Mouse (Mus musculus): ENCODE measurements around the gene Camta1. TPM values are rescaled to one million over a fixed set of nuclear protein-coding genes. Genes with fewer than 3 reads are reported as not detected.
A peak's percentile ranks its signal among the peaks of the same experiment; 100 is the strongest.

The Camta1 gene
- polyA plus RNA-seq, 1 experiment = 7.7 TPM

DNA sequence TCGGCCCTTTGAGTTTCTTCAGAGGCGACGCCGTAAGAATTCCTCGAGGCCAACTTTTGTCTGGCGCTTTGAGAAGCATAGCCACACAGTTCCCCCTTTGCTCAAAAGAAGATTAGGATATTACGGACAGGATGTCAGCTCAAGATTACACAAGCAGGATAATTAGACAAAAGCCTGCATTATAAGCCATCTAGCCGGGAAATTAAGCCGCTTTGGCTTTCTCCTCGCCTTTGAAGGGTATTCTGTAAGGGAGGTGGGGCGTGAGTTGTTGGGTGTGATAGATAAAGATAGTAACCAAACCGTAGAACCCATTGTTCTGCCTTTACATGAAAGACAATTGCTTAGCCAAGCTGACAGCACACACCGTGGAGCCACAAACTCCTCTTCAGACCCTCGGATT lies 579.6 kb downstream of the Camta1 start:
- whole genome bisulfite sequencing = 82% methylated on average over 14 of the region's 14 CpGs
- H3K4me3 ChIP-seq (ENCODE audit: insufficient read depth, low read depth, low read length) = no peak overlapping the region
- DNase-seq = no peak
- no peaks in the 10 kb centered on the region for H3K36me3 ChIP-seq (ENCODE audit: control insufficient read depth, insufficient read depth, low read length)
- no peaks in the 10 kb centered on the region for H3K27me3 ChIP-seq (replicated peaks; ENCODE audit: control insufficient read depth, insufficient read depth, low read length)
- no peak for TF ChIP-seq CTCF (conservative IDR thresholded peaks at IDR 0.05; ENCODE audit: insufficient read depth, insufficient read length, low read depth, low read length)
- no peak for TF ChIP-seq POLR2A (IDR thresholded peaks at IDR 0.05; ENCODE audit: low read depth, low read length)
- no peaks in the 10 kb centered on the region for H3K4me1 ChIP-seq (ENCODE audit: control insufficient read depth, insufficient read depth, low read length)
- H3K27ac ChIP-seq (ENCODE audit: insufficient read depth, low read depth, low read length) = no peak overlapping the region

DNA sequence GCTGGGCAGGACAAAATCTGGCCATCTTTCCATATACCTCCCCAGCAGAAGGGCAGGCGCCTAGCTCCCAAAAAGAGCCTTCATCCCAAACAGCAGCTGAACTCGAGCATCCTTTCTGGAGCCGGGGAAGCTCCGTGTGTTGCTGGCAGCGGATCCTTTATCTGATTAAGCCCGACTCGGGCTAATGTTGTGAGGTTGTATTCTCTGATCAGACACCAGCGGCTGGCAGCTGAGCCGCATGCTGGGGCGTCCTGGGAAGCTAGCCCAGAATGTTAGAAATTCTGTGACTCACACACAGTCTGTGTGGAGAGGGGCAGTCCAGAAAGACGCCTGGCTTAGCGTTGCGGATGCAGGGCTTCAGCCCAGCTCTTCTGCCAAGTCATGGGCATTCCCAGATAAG lies 586.4 kb downstream of the Camta1 start:
- TF ChIP-seq POLR2A (IDR thresholded peaks at IDR 0.05; ENCODE audit: low read depth, low read length) = no peak
- TF ChIP-seq CTCF (conservative IDR thresholded peaks at IDR 0.05; ENCODE audit: insufficient read depth, insufficient read length, low read depth, low read length) = no peak
- Histone ChIP-seq H3K4me3 (ENCODE audit: insufficient read depth, low read depth, low read length) (no peak overlapping the region), H3K27ac (ENCODE audit: insufficient read depth, low read depth, low read length) (no peak overlapping the region), H3K4me1 (ENCODE audit: control insufficient read depth, insufficient read depth, low read length) (no peaks in the 10 kb centered on the region), H3K36me3 (ENCODE audit: control insufficient read depth, insufficient read depth, low read length) (no peaks in the 10 kb centered on the region), H3K27me3 (replicated peaks; ENCODE audit: control insufficient read depth, insufficient read depth, low read length) (no peaks in the 10 kb centered on the region)
- 75% methylated on average over 13 of the region's 13 CpGs for WGBS
- no peak for DNase-seq

DNA sequence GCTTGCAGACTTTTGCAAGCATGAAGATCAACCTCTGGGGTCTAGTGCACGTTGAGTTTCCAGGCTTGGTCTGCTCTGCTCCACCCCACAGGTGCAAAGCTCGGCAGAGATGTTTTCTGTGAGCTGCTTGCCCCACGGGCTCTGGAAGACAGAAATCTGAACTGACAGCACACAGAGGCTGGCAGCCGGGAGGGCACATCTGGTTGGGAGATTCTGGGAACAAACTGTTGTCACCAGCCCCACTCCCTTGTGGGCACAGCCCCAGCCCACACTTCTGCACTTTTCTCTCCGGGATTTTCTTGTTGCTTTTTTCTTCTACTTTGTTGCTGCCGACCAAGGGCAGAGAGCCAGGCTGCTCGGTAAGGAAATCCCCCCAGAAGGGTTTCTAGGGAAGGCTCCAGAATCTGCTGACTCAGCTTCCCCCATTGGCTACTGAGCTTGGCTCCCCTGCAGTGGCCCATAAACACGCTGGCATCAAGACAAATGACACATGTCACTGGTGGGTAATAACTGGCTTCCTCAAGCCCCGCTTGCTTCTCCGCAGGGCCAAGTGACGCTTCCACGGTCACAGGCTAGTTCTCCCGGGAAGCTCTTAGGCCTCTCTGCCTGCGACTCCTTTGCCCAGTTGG lies 597.8 kb downstream of the Camta1 start:
- Histone ChIP-seq H3K36me3 (ENCODE audit: control insufficient read depth, insufficient read depth, low read length) (no peaks in the 10 kb centered on the region), H3K4me3 (ENCODE audit: insufficient read depth, low read depth, low read length) (no peak overlapping the region), H3K27me3 (replicated peaks; ENCODE audit: control insufficient read depth, insufficient read depth, low read length) (no peaks in the 10 kb centered on the region), H3K4me1 (ENCODE audit: control insufficient read depth, insufficient read depth, low read length) (no peaks in the 10 kb centered on the region), H3K27ac (ENCODE audit: insufficient read depth, low read depth, low read length) (no peak overlapping the region)
- 30% methylated on average over 14 of the region's 14 CpGs for WGBS
- no peak for DNase-seq
- TF ChIP-seq POLR2A (IDR thresholded peaks at IDR 0.05; ENCODE audit: low read depth, low read length) = no peak
- TF ChIP-seq CTCF (conservative IDR thresholded peaks at IDR 0.05; ENCODE audit: insufficient read depth, insufficient read length, low read depth, low read length) = no peak

DNA sequence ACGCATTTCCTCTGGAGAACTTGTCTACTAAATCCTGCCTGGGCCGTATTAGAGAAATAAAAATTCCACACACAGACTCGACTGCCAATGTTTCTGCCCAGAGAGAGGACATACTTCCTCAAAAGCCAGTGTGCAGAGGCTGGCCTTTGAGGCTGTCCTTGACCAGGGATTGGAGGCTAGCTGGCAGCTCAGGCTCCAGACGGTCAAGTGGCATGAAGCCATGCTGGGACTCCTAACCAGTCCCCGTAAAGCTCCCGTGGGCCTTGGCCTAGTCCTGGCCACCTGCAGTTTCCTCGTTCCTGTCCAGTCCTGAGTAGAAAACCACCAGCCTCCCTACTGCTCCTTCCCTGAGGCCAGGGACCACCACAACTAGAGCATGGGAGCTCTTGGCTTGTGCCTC lies 598.6 kb downstream of the Camta1 start:
- DNase-seq = peak; percentile 14
- no peaks in the 10 kb centered on the region for H3K4me1 ChIP-seq (ENCODE audit: control insufficient read depth, insufficient read depth, low read length)
- H3K4me3 ChIP-seq (ENCODE audit: insufficient read depth, low read depth, low read length) = no peak overlapping the region
- no peak overlapping the region for H3K27ac ChIP-seq (ENCODE audit: insufficient read depth, low read depth, low read length)
- TF ChIP-seq CTCF (conservative IDR thresholded peaks at IDR 0.05; ENCODE audit: insufficient read depth, insufficient read length, low read depth, low read length) (no peak), POLR2A (IDR thresholded peaks at IDR 0.05; ENCODE audit: low read depth, low read length) (no peak)
- H3K36me3 ChIP-seq (ENCODE audit: control insufficient read depth, insufficient read depth, low read length) = no peaks in the 10 kb centered on the region
- WGBS = 60% methylated on average over 7 of the region's 7 CpGs
- H3K27me3 ChIP-seq (replicated peaks; ENCODE audit: control insufficient read depth, insufficient read depth, low read length) = no peaks in the 10 kb centered on the region

DNA sequence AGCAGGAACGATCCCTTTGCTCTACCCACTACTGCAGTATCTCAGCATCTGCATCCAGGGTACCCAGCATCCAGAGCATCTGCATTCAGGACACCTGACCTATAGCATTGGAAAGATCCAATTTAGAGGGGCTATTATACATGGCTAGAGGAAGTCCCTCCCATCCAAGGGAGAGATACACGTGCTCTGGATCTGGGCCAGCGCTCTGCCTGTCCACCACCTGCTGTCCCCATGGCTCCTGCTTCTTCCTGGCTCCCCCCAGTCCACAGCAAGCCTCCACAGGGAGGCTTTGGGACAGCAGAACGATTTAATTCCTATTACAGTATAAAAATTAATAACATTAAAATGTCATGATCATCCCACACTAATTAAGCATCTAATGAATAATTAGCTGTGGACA lies 605.1 kb downstream of the Camta1 start:
- no peaks in the 10 kb centered on the region for H3K36me3 ChIP-seq (ENCODE audit: control insufficient read depth, insufficient read depth, low read length)
- H3K27ac ChIP-seq (ENCODE audit: insufficient read depth, low read depth, low read length) = no peak overlapping the region
- 52% methylated on average over 4 of the region's 4 CpGs for whole genome bisulfite sequencing
- no peaks in the 10 kb centered on the region for H3K27me3 ChIP-seq (replicated peaks; ENCODE audit: control insufficient read depth, insufficient read depth, low read length)
- TF ChIP-seq POLR2A (IDR thresholded peaks at IDR 0.05; ENCODE audit: low read depth, low read length) (no peak), CTCF (conservative IDR thresholded peaks at IDR 0.05; ENCODE audit: insufficient read depth, insufficient read length, low read depth, low read length) (no peak)
- no peak for DNase-seq
- H3K4me1 ChIP-seq (ENCODE audit: control insufficient read depth, insufficient read depth, low read length) = no peaks in the 10 kb centered on the region
- H3K4me3 ChIP-seq (ENCODE audit: insufficient read depth, low read depth, low read length) = no peak overlapping the region

DNA sequence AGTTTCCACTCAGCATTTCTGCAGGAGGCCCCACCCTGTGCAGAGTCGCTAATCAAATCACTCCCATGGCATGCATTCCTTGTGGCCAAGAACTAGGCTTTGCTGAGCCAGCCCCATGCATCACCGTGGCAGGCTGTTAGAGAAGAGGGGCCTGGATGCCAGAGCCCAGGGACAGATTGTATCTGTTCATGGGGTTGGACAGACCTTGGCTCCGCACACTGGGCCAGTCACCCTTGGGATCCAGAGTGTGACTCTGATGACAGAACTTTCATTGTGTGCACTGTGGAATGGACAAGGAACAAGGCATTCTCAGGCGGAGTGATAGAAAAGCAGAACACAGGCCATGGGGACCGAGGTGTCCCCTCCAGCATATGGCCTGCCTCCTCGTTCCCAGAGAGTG lies 610.9 kb downstream of the Camta1 start:
- Histone ChIP-seq H3K36me3 (ENCODE audit: control insufficient read depth, insufficient read depth, low read length) (no peaks in the 10 kb centered on the region), H3K27ac (ENCODE audit: insufficient read depth, low read depth, low read length) (no peak overlapping the region), H3K4me1 (ENCODE audit: control insufficient read depth, insufficient read depth, low read length) (no peaks in the 10 kb centered on the region), H3K27me3 (replicated peaks; ENCODE audit: control insufficient read depth, insufficient read depth, low read length) (no peaks in the 10 kb centered on the region), H3K4me3 (ENCODE audit: insufficient read depth, low read depth, low read length) (no peak overlapping the region)
- 89% methylated on average over 6 of the region's 6 CpGs for WGBS
- DNase-seq = no peak
- TF ChIP-seq POLR2A (IDR thresholded peaks at IDR 0.05; ENCODE audit: low read depth, low read length) = no peak
- TF ChIP-seq CTCF (conservative IDR thresholded peaks at IDR 0.05; ENCODE audit: insufficient read depth, insufficient read length, low read depth, low read length) = no peak

DNA sequence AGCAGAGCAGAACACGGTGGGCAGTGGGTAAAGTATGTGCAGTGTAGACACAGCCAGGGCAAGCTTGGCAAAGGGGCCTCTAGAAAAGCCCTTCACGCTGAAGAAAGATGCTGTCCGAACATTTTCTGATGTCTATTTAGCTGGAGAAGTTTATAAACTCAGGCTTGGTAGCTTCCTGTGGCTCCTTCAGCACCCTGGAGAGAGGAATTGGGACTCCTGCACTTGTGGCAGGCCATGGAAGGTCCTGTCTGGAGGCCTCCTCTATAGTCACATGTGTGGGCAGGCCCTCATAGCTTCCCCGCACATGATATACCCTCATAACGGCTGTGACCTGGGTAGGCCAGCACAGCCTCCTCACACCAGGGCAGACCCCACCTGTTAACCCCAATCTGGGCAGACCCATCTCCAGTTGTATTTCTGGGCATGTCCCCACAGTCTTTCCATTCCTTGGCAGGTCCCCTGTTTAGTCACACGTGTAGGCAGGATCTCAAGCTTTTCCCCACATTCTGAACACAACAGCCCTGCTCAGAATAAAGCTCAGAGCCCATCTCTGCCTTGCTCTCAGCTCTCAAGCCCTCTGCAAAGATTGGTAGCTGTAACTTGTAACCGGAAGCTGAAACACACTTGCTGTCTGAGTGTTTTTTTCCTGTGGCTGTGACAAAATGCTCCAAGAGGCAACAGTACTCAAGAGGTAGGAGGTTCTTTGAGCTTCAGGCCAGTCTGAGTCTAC lies 616.4 kb downstream of the Camta1 start:
- no peak overlapping the region for H3K27ac ChIP-seq (ENCODE audit: insufficient read depth, low read depth, low read length)
- no peak overlapping the region for H3K4me3 ChIP-seq (ENCODE audit: insufficient read depth, low read depth, low read length)
- DNase-seq = no peak
- no peaks in the 10 kb centered on the region for H3K36me3 ChIP-seq (ENCODE audit: control insufficient read depth, insufficient read depth, low read length)
- no peaks in the 10 kb centered on the region for H3K4me1 ChIP-seq (ENCODE audit: control insufficient read depth, insufficient read depth, low read length)
- H3K27me3 ChIP-seq (replicated peaks; ENCODE audit: control insufficient read depth, insufficient read depth, low read length) = no peaks in the 10 kb centered on the region
- WGBS = 50% methylated on average over 7 of the region's 7 CpGs
- no peak for TF ChIP-seq POLR2A (IDR thresholded peaks at IDR 0.05; ENCODE audit: low read depth, low read length)
- TF ChIP-seq CTCF (conservative IDR thresholded peaks at IDR 0.05; ENCODE audit: insufficient read depth, insufficient read length, low read depth, low read length) = no peak
